Comparison of ENCODE assay signal across 26 mouse cellular contexts in genomic region chr10:59336124-59336523, GRCm38 (mm10). TPM values are rescaled to one million over a fixed set of nuclear protein-coding genes. Genes with fewer than 3 reads are reported as not detected.
DNase-seq lines count a peak whose midpoint lies in the region; ATAC-seq and TF ChIP-seq lines count a peak whose summit lies in the region.
"Had no signal": no experiment of that assay in that cellular context is flagged by ENCODE, and none has a peak within 500 bp of the region (broad histone marks: within the 10 kb centered on the region; RNA-seq: fewer than 3 reads in every experiment).

No protein-coding gene starts in this region.

- no peak; a peak in 1 of 4 replicates for TF ChIP-seq EP300 in MEL (IDR thresholded peaks at IDR 0.05; ENCODE audit: low read depth in 1 of 2, low read length in 2 of 2)

- no peak for TF ChIP-seq RAD21 in MEL (IDR thresholded peaks at IDR 0.05; ENCODE audit: low read depth, low read length)

- H3K27me3 ChIP-seq in heart, embryonic 13.5 days (replicated peaks): no peaks in the 10 kb centered on the region
- no peaks in the 10 kb centered on the region for H3K27me3 ChIP-seq in liver, embryonic 12.5 days (replicated peaks)
- no peaks in the 10 kb centered on the region for H3K27me3 ChIP-seq in MEL (ENCODE audit: control insufficient read depth in 1 of 2, insufficient read depth in 2 of 2, low read length in 2 of 2)
- H3K27me3 ChIP-seq: embryonic facial prominence, embryonic 15.5 days; forebrain, embryonic 12.5 days; heart, embryonic 15.5 days; hindbrain, embryonic 12.5 days; intestine, embryonic 15.5 days; limb, embryonic 13.5 days; neural tube, embryonic 15.5 days had no signal

- no peak overlapping the region for H3K9ac ChIP-seq in heart, embryonic 13.5 days
- H3K9ac ChIP-seq in liver, embryonic 12.5 days: no peak overlapping the region
- H3K9ac ChIP-seq in MEL (ENCODE audit: control insufficient read depth, low read depth, low read length, poor library complexity, severe bottlenecking): peak overlapping the region; percentile 42; the same call in 1 of the 2 replicates
- H3K9ac ChIP-seq: embryonic facial prominence, embryonic 15.5 days; forebrain, embryonic 12.5 days; forebrain, postnatal 0 days; heart, embryonic 15.5 days; hindbrain, embryonic 12.5 days; intestine, embryonic 15.5 days; limb, embryonic 13.5 days; neural tube, embryonic 15.5 days had no signal

- peaks cover 41% of the 10 kb centered on the region for H3K4me1 ChIP-seq in heart, embryonic 13.5 days
- H3K4me1 ChIP-seq in liver, embryonic 12.5 days: peaks cover 35% of the 10 kb centered on the region
- peaks cover 14 to 22% of the 10 kb centered on the region in 2 experiments for H3K4me1 ChIP-seq in MEL (ENCODE audit: control insufficient read depth in 1 of 2, insufficient read depth in 2 of 2, low read length in 2 of 2)
- H3K4me1 ChIP-seq: forebrain, embryonic 12.5 days; hindbrain, embryonic 12.5 days had no signal

- H3K36me3 ChIP-seq in heart, embryonic 13.5 days: peaks cover 42% of the 10 kb centered on the region
- peaks cover 43% of the 10 kb centered on the region for H3K36me3 ChIP-seq in liver, embryonic 12.5 days
- peaks cover 21 to 25% of the 10 kb centered on the region in 2 experiments for H3K36me3 ChIP-seq in MEL (ENCODE audit: control insufficient read depth in 1 of 2, insufficient read depth in 2 of 2, low read length in 2 of 2)

- no peak for ATAC-seq in heart, embryonic 13.5 days (ENCODE audit: extremely low read depth, insufficient number of reproducible peaks, low FRiP score, low TSS enrichment)
- no peak for ATAC-seq in liver, embryonic 12.5 days
- ATAC-seq: forebrain, postnatal 0 days; hindbrain, postnatal 0 days; intestine, embryonic 15.5 days; lung, postnatal 0 days had no signal

- DNase-seq in heart, adult 8-10 months (ENCODE audit: low spot score): no peak
- DNase-seq in liver: no peak
- DNase-seq in MEL (ENCODE audit: low read depth, low spot score): no peak
- DNase-seq in embryo, embryonic 9.5 days (ENCODE audit: extremely low spot score): no peak
- DNase-seq in cerebellum, adult 11 months: no peak
- DNase-seq: adrenal gland, adult 8-10 months; cerebellum, adult 9-11 months; forebrain, postnatal 0 days; gastrocnemius, postnatal 14 days; lung, adult 18-20 months; lung, postnatal 4 days; midbrain, embryonic 14.5 days; retina, postnatal 1 day; right cerebral cortex, postnatal 14 days had no signal

- peaks cover 5% of the 10 kb centered on the region for H3K79me2 ChIP-seq in MEL (ENCODE audit: control insufficient read depth, insufficient read depth, low read length, poor library complexity)

- no peak overlapping the region for H3K4me2 ChIP-seq in heart, embryonic 13.5 days
- no peak overlapping the region for H3K4me2 ChIP-seq in liver, embryonic 12.5 days
- H3K4me2 ChIP-seq: embryonic facial prominence, embryonic 15.5 days; forebrain, embryonic 12.5 days; heart, embryonic 15.5 days; hindbrain, embryonic 12.5 days; intestine, embryonic 15.5 days; limb, embryonic 13.5 days; neural tube, embryonic 15.5 days had no signal

- H3K4me3 ChIP-seq in heart, embryonic 13.5 days: no peak overlapping the region
- no peak overlapping the region for H3K4me3 ChIP-seq in liver, embryonic 12.5 days
- peak overlapping the region in 1 of 2 experiments; percentile 31; a peak in 1 of 4 replicates for H3K4me3 ChIP-seq in MEL (ENCODE audit: control insufficient read depth in 1 of 2, insufficient read depth in 1 of 2, low read depth in 2 of 2, low read length in 2 of 2)
- H3K4me3 ChIP-seq: embryonic facial prominence, embryonic 10.5 days; embryonic facial prominence, embryonic 15.5 days; forebrain, embryonic 12.5 days; heart, embryonic 15.5 days; hindbrain, embryonic 12.5 days; intestine, embryonic 15.5 days; limb, embryonic 13.5 days; neural tube, embryonic 15.5 days had no signal

- no peaks in the 10 kb centered on the region for H3K9me3 ChIP-seq in heart, embryonic 13.5 days
- no peaks in the 10 kb centered on the region for H3K9me3 ChIP-seq in liver, embryonic 12.5 days (replicated peaks)
- no peaks in the 10 kb centered on the region for H3K9me3 ChIP-seq in MEL (replicated peaks; ENCODE audit: insufficient read depth, low read length)
- H3K9me3 ChIP-seq: embryonic facial prominence, embryonic 10.5 days; embryonic facial prominence, embryonic 15.5 days; forebrain, embryonic 12.5 days; heart, embryonic 15.5 days; hindbrain, embryonic 12.5 days; intestine, embryonic 15.5 days; limb, embryonic 13.5 days; neural tube, embryonic 15.5 days had no signal

- TF ChIP-seq POLR2A in MEL (IDR thresholded peaks at IDR 0.05; ENCODE audit: control insufficient read depth in 1 of 2, insufficient read depth in 1 of 2, low read depth in 1 of 2, low read length in 2 of 2, poor library complexity in 1 of 2): no peak

- 64% methylated on average over 2 of the region's 2 CpGs for WGBS in heart, embryonic 13.5 days
- WGBS in liver, embryonic 12.5 days (ENCODE audit: insufficient replicate concordance): 86% methylated on average over 2 of the region's 2 CpGs

- TF ChIP-seq CTCF in MEL (IDR thresholded peaks at IDR 0.05 in 2 of 3, conservative IDR thresholded peaks at IDR 0.05 in 1 of 3; ENCODE audit: control insufficient read depth in 1 of 3, insufficient read depth in 1 of 3, low read depth in 2 of 3, low read length in 3 of 3, poor library complexity in 1 of 3, severe bottlenecking in 1 of 3): no peak

- H3K27ac ChIP-seq in heart, embryonic 13.5 days (replicated peaks): 0 out of 2 replicates have a peak overlapping the region, but pooled peaks have one; percentile 70
- H3K27ac ChIP-seq in liver, embryonic 12.5 days: peak overlapping the region; percentile 63; the same call in 1 of the 2 replicates
- H3K27ac ChIP-seq in MEL (ENCODE audit: control insufficient read depth, low read depth, low read length): peak overlapping the region; percentile 50
- H3K27ac ChIP-seq: embryonic facial prominence, embryonic 10.5 days; forebrain, embryonic 12.5 days; hindbrain, embryonic 12.5 days; limb, embryonic 13.5 days had no signal

TF ChIP-seq in MEL, 35 proteins besides CTCF, POLR2A, EP300 and RAD21:
- no peak for TF ChIP-seq ETS1 (IDR thresholded peaks at IDR 0.05; ENCODE audit: low read depth, low read length)
- peak; percentile 58; the same call in 1 of the 2 replicates for TF ChIP-seq MAFK (IDR thresholded peaks at IDR 0.05; ENCODE audit: borderline replicate concordance, low read depth, low read length)
- TF ChIP-seq MAX (IDR thresholded peaks at IDR 0.05; ENCODE audit: low read length): no peak
- no peak for TF ChIP-seq SIN3A (IDR thresholded peaks at IDR 0.05; ENCODE audit: low read length)
TF ChIP-seq in MEL: peak in this region for 1.

RNA-seq across cellular contexts. Expression of gene P4ha1, which starts 13.0 kb away (rescaled TPM):
- 46.1 and 53.9 TPM in 2 replicates for polyA plus RNA-seq in heart, embryonic 13.5 days (2015; fragmentation: Nextera tagmentation; extraction: Ambion mirVana)
- total RNA-seq in heart, adult 8-10 months (2022): 10 to 100 TPM; 32.4 to 59.3 (median 44.0) TPM
- polyA plus RNA-seq in liver, embryonic 12.5 days (2016; fragmentation: Nextera tagmentation; extraction: Ambion mirVana): 24.7 and 27.4 TPM in 2 replicates
- 18.9 and 50.4 TPM in 2 replicates for total RNA-seq in MEL (2012; rRNA removed)
- 10 to 100 TPM in 1 of 2 experiments, not detected in 1; 50.2 TPM for polyA plus RNA-seq in MEL (2012; ENCODE audit: insufficient read depth in 1 of 2, insufficient read length in 2 of 2, low read depth in 1 of 2, low replicate concordance in 2 of 2, missing spikeins in 1 of 2)

RNA-seq across cellular contexts. Expression of gene Gm10273, which starts 59.3 kb away (rescaled TPM):
- polyA plus RNA-seq in heart, embryonic 13.5 days (2015; fragmentation: Nextera tagmentation; extraction: Ambion mirVana): 3.7 TPM in 1 of 2 replicates, not detected in the other
- total RNA-seq in heart, adult 8-10 months (2022): 100 to 1,000 TPM; 109 to 153 (median 139) TPM
- 4.2 and 5.2 TPM in 2 replicates for polyA plus RNA-seq in liver, embryonic 12.5 days (2016; fragmentation: Nextera tagmentation; extraction: Ambion mirVana)
- 17.6 and 28.6 TPM in 2 replicates for total RNA-seq in MEL (2012; rRNA removed)
- polyA plus RNA-seq in MEL (2012; ENCODE audit: insufficient read depth in 1 of 2, insufficient read length in 2 of 2, low read depth in 1 of 2, low replicate concordance in 2 of 2, missing spikeins in 1 of 2): 100 to 1,000 TPM in 1 of 2 experiments, 10 to 100 TPM in 1; 16.6 to 132 TPM
- polyA plus RNA-seq: embryonic facial prominence, embryonic 15.5 days; hindbrain, embryonic 12.5 days had no signal
